Mouse (Mus musculus): ENCODE measurements around the gene Masp2.

GRCm38 (mm10) chr4:148596731-148597130, 5.6 kb upstream of the Masp2 start:
- no peak for TF ChIP-seq CTCF (IDR thresholded peaks at IDR 0.05; ENCODE audit: low read depth)
- TF ChIP-seq EP300 (IDR thresholded peaks at IDR 0.05; ENCODE audit: low read depth), result no peak

All from heart, postnatal 0 days (tissue).